Mouse (Mus musculus): ENCODE results near the gene Vgf.

The Vgf gene

DNA sequence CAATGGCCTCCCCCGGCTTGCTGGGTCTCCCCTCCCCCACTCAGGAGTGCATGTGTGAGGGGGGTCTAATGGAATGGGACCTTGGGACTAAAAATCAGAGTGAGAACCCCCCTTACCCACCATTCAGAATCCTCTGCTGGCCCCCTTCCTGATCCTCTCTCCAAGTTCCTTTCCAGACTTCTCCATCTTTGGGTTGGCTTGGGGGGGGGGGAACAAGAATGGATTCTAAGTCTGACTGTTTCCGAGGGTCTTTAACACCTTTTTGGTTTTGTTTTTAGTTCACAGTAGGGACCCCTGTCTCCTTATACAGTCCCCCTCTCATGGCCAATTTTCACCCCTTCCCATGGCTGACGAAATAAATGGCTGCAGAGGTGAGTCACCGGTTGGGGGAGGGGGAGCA is at the start of gene Vgf:
Gene Vgf, plus strand, starts transcription at position 301 of the 400 bp plus-strand sequence.
- no peak for DNase-seq (ENCODE audit: low spot score)

DNA sequence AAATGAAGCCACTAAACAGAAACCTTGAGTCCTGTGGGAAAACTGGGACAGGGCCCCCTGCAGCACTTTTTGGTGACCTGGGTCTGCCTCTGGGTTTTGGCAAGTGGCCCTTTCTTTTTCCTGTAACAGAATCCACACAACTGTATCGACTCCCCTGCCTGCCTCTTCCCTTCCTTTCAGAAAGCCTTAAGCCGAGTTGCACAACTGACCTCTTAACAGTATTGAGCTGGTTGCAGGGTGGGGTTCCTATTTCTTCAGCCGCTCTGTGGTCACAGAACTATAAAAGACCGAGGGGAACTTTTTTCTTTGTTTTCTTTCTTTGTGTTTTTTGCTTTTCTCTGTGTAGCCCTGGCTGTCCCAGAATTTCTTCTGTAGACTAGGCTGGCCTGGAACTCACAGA is 48.4 kb upstream of the Vgf start:
- no peak for DNase-seq (ENCODE audit: low spot score)

DNA sequence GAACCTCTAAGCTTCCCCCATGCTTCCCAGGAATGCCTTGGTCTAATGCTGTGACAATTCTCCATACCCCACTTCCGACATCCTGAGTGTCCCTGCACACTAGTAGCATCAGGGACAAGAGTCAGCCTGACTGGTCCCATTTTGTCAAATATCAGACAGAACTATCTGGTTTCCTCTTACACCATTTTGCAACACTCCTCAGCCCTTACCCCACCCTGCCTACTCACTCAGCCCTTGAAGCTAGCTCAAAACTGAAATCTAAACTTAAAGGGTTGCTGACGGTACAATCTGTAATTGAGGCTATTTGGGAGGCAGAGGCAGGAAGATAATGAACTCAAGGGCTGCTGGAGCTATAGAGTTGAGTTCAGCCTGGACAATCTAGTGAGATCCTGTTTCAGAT is 46.4 kb upstream of the Vgf start:
- DNase-seq (ENCODE audit: low spot score) = no peak

DNA sequence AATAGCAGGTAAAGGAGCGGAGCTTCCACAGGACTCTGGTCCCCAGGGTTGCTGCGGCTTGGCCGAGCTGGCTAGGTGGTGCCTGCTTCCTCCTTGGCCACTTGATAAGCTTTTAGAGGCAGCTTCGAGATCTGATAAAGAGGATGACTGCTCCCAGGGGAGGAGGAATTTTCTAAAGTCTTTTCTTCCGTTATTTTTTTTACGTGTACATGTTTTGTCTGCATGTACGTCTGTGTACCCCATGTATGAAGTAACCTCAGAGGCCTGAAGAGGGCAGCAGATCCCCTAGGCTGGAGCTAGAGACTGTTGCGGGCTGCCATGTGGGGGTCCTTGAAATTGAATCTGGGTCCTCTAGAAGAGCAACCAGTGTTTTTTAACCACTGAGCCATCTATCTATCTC is 45.2 kb upstream of the Vgf start:
- no peak for DNase-seq (ENCODE audit: low spot score)

DNA sequence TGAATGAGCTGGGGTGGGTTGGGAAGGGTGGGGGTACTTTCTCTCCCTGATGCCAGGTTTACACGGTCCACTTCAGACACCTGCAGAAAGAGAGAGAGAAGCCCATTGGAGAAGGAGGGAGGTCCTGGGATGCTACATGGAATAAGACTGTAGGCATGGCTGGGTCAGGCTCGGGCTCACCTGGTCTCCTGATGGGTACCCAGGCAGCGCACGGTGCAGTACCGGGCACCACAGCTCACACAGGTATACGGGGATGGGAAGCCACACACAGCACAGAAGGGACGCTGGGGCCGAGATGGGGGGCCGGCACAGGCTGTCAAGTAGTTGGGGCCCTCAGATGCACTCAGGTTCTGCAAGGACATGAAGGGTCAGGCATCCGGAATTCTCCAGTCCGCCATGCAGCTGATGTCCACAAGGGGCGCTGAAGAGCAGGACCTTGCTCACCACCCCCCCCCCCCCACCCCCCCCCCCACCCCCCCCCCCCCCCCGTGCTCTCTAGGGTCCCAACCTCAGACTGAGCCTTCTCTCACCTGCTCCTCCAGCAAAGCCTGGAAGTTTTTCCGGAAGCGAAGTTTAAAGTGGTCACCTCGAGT is 43.8 kb upstream of the Vgf start:
- DNase-seq (ENCODE audit: low spot score) = no peak

DNA sequence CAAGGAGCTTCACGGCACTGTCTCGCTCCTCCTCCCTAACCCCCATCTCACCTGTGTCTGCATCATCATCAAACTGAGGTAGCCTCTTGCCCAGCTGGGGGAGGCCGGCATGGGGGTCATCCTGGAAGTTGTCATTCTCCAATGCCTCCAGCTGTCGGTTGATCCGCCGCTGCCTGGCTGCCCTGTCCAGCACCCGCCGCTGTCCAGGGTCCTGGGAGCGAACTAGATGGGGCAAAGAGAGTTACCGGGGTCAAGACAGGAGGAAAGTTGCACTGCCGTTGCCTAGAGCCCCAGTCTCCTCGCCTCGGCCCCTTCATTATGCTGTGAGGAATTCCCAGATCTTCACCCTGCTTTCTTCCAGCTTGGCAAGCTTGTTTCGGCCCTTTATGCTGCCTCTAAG is 41.4 kb upstream of the Vgf start:
- DNase-seq (ENCODE audit: low spot score) = no peak

DNA sequence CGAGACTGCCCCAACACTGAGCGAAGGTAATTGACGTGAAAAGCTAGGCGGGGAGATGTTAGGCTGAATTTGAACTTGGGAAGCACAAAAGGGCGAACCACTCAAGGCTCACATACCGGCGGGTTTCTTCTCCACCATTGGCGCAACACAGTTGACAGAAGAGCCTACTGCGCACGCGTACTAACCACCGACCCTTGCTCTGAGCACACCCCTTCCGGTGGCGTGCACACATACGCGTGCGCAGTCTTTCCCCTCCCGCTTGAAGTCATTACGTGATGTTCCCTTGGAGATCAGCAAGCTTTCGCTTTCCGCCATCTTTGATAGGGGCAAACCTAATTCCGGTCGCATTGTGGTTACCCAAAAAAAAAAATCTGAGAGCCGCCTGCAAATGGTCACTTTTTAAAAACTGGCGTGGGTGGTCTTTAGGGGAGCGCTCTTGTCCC is 39.5 kb upstream of the Vgf start, which contains the start of gene Plod3:
Gene Plod3, plus strand, starts transcription at position 325 of the 443 bp plus-strand sequence.
- peak; percentile 99 for DNase-seq (ENCODE audit: low spot score)

DNA sequence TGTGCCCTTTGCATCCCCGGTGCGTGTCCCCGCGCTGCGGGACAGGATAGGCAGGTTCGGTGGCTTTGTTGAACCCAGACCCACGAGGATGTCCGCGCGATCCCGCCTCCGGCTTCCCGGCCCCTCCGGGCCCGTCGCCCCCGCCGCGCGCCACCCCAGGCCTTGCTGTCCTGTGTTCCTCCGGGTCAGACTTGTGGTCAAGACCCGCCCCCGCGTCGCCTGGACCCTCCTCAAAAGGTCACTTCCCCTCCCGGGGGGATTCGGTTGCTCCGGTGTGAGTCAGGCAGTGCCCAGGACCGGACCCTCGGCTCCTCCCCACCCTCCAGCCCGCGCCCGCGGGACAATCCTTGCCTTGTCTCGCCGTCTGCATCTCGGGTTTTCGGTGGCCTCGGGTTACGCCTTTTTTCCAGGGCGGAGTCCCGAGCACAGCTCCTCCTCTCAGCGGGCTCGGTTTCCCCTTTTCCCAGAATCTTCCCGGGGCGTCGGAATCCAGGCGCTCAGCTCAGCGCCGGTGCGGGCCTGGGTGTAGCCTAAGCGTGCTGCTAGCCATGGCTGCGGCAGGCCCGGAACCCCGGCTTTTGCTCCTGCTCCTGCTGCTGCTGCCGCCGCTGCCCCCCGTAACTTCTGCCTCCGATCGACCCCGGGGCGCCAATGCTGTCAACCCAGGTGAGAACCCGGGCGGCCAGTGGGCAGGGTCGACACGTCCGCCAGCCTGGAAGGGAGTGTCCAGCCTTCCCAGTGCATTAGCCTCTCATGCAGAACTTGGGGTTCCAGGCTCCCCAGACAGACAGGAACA is 38.9 kb upstream of the Vgf start:
- peak; percentile 74 for DNase-seq (ENCODE audit: low spot score)

DNA sequence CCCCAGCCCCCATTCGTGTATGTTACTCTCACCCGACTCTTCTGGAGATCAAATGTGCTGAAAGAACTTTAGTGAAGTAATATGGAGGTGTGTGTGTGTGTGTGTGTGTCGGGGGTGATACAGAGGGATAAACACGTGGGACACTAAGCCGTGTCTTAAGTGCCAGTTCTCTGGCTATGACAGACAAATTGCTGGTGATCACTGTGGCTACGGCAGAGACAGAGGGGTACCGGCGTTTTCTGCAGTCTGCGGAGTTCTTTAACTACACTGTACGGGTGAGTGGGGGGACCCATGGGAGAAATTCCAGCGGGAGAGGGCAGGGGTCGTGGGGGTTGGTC is 38.3 kb upstream of the Vgf start, which contains the start of gene Znhit1:
Gene Znhit1, minus strand, starts transcription at position 88 of the 338 bp plus-strand sequence.
- DNase-seq (ENCODE audit: low spot score) = peak; percentile 29

DNA sequence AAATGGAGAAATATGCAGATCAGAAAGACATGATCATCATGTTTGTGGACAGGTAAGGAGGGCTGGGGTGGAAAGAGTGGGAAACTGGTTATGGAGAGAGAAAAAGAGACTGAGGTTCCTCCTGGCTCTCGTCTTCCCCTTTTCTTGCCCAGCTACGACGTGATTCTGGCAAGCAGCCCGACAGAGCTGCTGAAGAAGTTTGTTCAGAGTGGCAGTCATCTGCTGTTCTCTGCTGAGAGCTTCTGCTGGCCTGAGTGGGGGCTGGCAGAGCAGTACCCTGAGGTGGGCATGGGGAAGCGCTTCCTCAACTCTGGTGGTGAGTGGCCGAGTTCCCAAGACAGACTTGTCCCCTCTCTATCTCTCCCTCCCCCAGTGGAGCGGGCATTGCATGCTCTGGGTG is 37.8 kb upstream of the Vgf start:
- DNase-seq (ENCODE audit: low spot score) = no peak

DNA sequence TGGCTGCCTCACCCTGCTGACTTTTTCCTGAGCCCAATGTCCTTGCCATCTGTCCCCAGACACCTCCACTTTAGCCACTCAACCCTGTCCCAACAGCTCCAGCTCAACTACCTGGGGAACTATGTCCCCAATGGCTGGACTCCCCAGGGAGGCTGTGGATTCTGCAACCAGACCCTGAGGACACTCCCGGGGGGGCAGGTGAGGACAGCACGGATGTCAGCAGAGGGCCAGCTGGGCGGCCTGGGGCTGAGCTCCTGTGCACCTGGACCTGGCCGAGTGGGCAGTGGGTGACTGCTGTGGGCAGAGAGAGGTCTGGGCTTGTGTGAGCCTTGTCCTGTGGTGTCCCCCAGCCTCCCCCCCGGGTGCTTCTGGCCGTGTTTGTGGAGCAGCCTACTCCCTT is 36.4 kb upstream of the Vgf start:
- no peak for DNase-seq (ENCODE audit: low spot score)

DNA sequence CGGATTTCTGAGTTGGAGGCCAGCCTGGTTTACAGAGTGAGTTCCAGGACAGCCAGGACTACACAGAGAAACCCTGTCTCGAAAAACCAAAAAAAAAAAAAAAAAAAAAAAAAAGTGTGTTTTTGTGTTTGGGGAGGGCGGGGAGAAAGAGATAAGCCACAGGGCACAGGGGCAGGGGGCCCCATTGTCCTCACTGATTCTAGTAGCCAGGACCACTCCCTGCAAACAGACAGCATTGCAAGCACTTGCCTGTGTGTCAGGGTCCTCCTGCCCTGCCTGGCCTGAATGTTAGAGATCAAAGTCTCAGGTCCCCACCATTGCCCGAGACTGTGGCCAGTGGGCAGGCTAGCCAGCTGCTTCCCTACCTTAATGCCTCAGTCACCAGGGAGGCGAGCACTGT is 26.7 kb upstream of the Vgf start:
- DNase-seq (ENCODE audit: low spot score) = no peak

DNA sequence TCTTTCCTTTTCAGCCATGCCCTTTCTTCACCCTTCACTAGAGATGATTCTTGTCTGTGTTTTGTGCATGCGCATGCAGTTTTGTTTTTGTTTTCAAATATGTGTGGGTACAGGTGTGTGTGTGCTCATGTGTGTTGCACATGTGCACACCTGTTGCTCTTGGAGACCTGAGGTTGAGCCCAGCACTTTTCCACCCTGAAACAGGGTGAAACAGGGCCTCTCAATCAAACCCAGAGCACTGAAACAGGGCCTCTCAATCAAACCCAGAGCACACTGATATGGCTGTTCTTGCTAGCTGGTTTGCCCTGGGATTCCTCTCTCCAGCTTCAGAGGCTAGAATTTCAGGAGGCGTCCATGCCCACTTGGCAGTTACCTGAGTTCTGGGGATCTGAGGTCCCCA is 25.6 kb upstream of the Vgf start:
- DNase-seq (ENCODE audit: low spot score) = peak; percentile 22

DNA sequence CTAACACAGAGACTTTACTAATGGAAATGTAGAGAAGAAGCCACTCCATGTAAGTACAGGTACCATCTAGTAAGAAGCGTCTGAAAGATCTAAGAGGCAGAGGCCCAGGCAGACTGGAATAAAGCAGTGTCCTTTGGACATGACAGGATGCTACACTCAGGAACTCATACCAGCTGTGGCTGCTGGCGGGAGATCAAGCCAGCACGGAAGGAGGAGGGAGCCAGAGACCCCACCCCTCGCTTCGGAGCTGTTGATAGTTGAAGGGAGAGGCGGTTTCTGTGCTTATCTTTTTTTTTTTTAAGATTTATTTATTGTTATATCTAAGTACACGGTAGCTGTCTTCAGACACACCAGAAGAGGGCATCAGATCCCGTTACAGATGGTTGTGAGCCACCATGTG is 18.9 kb upstream of the Vgf start:
- no peak for DNase-seq (ENCODE audit: low spot score)

DNA sequence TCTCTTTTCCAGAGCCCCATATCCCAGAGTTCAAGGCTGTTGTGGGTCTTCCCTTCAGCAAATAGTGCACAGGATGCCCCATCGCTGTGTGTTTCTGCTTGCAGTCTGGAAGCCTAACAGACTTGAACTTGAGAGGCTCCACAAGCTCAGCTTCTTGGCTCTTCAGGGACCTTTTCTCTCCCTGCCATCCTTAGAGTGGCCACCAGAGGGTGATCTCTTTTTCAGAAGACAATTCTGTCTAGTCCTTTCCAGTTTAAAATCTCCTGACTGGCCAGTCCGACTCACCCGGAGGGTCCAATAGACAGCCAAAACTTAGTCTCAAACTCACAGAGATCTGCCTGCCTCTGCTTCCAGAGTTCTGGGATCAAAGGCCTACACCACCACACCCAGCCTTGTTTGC is 16.2 kb upstream of the Vgf start:
- peak; percentile 42 for DNase-seq (ENCODE audit: low spot score)

DNA sequence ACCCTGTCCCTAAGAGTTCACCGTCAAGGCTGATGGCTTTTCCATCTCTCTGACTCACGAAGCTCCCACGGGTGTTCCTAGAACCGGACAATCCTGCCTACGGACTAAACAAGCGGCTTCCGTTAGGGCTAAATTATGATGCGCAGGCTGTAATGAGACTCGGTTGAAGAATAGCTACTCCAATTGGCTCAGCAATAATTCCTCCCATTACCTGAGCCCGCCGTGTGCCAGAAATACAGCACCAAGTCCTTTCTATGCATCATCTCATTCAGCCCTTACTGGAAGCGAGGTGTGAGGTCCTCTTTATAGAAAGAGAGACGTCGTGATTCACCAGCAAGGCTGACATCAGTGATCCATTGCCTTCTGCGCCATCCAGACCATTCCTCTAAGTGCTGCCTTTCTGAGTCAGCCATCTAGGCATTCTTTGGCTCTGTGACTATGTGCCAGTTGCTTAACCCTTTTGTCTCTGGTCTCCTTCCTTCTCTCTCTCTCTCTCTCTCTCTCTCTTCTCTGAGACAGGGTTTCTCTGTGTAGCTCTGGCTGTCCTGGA is 13.7 kb upstream of the Vgf start:
- no peak for DNase-seq (ENCODE audit: low spot score)

DNA sequence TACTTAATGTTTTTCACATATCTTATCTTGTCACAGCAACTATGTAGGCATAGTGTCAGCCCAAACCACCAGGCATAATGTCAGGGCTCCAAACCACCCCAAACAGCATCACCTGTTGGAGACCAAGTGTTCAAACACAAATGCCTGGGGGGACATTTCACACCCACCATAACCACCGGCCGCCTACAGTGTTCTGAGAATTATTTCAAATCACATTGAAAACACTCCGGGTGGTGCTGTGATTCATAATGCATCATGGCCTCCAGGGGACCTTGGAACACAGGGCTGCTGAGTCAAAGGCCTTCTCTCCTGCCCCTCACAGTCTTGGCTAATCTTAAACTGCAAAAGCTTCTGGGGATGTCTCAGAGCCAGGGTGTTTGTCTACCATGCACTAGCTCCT is 10.3 kb upstream of the Vgf start:
- DNase-seq (ENCODE audit: low spot score) = no peak

DNA sequence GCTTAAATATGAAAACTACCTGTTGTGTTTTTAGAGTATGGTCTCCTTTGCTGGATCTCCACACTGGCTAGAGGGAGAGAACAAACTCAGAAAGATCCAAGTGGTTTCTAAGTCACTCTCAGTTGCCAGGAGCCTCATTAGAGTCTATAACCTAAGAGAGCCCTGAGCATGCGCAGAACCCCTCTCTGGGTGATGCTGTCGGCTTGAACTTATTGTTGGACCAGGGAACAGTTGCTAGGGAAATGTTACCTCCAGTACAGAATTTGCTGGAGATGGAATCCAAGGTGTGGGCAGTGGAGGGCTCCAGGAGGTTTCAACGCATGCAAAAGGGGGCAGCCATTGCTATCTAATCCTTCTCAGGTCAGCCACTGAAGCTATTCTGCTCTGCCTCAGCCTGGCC is 1.9 kb upstream of the Vgf start:
- DNase-seq (ENCODE audit: low spot score) = no peak

DNA sequence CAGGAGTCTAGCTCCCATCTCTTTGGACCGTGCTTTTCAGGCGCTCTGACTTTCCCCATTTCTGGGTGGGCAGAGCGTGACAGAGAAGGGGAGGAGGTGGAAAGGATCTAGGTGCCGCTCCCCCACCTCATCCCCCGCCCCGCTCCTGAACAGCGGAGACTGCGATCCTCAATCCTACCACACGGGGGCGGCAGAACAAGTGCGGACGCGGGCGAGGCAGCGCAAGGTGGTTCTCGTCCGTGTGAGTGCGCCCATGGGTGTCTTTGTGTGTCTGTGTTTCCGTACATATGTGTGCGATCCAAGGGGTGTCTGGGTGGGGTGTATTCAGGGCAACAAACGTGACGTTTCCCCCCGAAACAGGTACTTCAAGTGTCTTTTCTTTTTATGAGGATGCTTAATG is 1.1 kb upstream of the Vgf start:
- peak; percentile 59 for DNase-seq (ENCODE audit: low spot score)

DNA sequence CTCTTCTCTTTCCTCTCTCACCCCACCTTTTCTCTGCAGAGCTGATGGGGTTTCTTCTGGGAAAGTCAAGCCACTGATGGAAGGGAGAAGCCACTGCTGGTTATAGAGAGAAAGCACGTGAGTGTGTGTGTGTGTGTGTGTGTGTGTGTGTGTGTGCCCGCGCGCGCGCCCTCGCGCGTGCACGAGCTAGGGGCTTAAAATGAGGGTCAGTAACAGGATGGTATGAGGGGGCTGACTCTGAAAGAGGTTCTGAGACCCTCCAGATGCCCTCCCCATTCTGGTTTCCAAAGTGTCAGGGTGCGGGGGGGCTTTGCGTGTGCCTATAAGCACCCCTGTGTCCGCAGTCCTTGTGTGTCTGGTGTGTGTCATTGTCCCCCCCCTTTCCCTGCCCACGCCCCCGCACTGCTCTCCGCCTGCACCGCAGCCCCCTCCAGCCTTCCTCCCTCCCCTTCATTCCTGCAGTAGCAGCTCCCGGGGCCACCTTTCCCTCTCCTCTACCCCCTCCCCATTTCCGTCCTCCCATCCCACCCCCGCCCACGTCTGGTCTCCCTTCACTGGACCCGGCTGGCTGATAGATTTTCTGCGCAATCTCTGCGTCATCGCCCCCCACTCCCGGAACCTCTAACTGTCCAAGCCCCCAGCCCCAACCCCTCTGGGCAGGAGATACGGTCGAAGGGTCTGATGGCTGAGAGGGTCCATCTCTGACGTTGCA is 2.5 kb downstream of the Vgf start:
- DNase-seq (ENCODE audit: low spot score) = no peak

DNA sequence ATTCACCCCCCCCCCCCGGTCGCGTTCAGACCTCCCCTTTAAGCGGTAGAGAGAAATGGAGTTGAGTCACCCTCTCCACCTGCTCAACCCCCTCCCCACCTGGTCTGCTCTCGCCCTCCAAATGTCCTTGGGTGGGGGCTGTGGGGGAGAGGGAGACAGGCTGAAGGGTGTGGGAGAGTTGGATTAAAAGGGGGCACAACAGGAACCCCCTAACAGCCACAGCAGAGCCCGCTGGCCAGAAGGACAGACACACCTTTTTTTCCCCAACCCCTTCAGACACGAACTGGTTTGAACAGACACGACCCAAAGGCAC is 3.0 kb downstream of the Vgf start:
- DNase-seq (ENCODE audit: low spot score) = no peak

DNA sequence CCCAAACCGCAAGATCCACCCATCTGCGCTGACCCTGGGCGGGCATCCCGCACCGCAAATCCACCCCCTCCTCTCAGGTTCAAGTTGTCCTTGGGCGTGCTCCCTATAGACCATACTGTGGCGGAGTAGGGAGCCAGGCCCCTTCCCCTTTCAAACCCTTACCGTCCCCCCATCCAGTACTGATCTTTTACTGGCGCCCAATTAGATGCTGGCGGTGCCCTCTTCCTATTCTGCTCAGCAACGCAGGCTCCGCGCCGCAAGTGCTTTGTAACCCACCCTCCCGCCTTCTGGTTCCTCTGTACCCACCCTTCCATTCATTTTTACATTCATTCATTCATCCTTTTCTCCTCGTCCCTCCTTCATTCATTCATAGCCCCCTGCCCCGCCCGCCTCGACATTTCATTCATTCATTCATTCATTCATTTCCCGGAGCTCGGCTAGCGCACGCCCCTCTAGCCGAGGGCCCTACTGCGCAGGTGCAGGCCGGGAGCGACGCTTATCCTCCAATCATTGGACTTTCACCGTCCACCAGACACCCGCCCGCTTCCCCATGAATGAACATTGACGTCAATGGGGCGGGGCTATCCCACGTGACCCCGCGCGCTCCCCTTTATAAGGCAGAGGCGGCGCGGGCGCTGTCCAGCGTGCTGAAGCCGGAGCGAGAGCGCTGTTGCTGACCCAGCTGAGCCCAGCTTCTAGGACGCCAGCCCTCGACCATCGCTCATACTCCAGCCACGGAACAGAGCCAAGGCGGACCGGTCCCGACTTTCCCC is 3.6 kb downstream of the Vgf start:
- peak; percentile 93 for DNase-seq (ENCODE audit: low spot score)
